In genomic region chr3:55520240-55521180, GRCm38 (mm10) we compare ENCODE assay signal across 9 mouse cellular contexts. TPM values are rescaled to one million over a fixed set of nuclear protein-coding genes. Genes with fewer than 3 reads are reported as not detected.
DNase-seq lines count a peak whose midpoint lies in the region; ATAC-seq lines count a peak whose summit lies in the region.
"Had no signal": no experiment of that assay in that cellular context is flagged by ENCODE, and none has a peak within 500 bp of the region (broad histone marks: within the 10 kb centered on the region; RNA-seq: fewer than 3 reads in every experiment).

No protein-coding gene starts in this region.

- H3K4me3 ChIP-seq in liver, embryonic 13.5 days (replicated peaks): no peak overlapping the region
- no peak overlapping the region for H3K4me3 ChIP-seq in neural tube, embryonic 12.5 days
- H3K4me3 ChIP-seq: stomach, embryonic 15.5 days had no signal

- no peak overlapping the region for H3K4me2 ChIP-seq in liver, embryonic 13.5 days
- no peak overlapping the region for H3K4me2 ChIP-seq in neural tube, embryonic 12.5 days (replicated peaks)
- H3K4me2 ChIP-seq: stomach, embryonic 15.5 days had no signal

- H3K9me3 ChIP-seq in liver, embryonic 13.5 days (replicated peaks): no peaks in the 10 kb centered on the region
- no peaks in the 10 kb centered on the region for H3K9me3 ChIP-seq in neural tube, embryonic 12.5 days
- H3K9me3 ChIP-seq: stomach, embryonic 15.5 days had no signal

- H3K27ac ChIP-seq in liver, embryonic 13.5 days: no peak overlapping the region
- H3K27ac ChIP-seq in neural tube, embryonic 12.5 days: no peak overlapping the region
- H3K27ac ChIP-seq: stomach, embryonic 15.5 days had no signal

- no peaks in the 10 kb centered on the region for H3K27me3 ChIP-seq in liver, embryonic 13.5 days
- no peaks in the 10 kb centered on the region for H3K27me3 ChIP-seq in neural tube, embryonic 12.5 days (replicated peaks)
- H3K27me3 ChIP-seq: stomach, embryonic 15.5 days had no signal

- no peaks in the 10 kb centered on the region for H3K4me1 ChIP-seq in liver, embryonic 13.5 days (replicated peaks)
- peaks cover 41% of the 10 kb centered on the region for H3K4me1 ChIP-seq in neural tube, embryonic 12.5 days

- ATAC-seq in CD4-positive, CD25-positive, alpha-beta regulatory T cell, adult 4 months: peak; percentile 66
- no peak for ATAC-seq in liver, embryonic 13.5 days (ENCODE audit: low read depth)
- ATAC-seq in neural tube, embryonic 12.5 days (ENCODE audit: low FRiP score, low read depth): peak; percentile 54; the same call in 1 of the 2 replicates

- DNase-seq in adrenal gland, postnatal 14 days: peak; percentile 76
- peak; percentile 81 for DNase-seq in embryo, embryonic 9.5 days (ENCODE audit: extremely low spot score)
- DNase-seq in heart, adult 9 months (ENCODE audit: low spot score in 2 of 2): peak; percentile 37 to 57
- DNase-seq in kidney, adult 9 months: peak; percentile 74
- peak; percentile 5 for DNase-seq in liver, embryonic 13.5 days
- peak; percentile 42 for DNase-seq in thymus, postnatal 25 days

- H3K36me3 ChIP-seq in liver, embryonic 13.5 days: no peaks in the 10 kb centered on the region
- no peaks in the 10 kb centered on the region for H3K36me3 ChIP-seq in neural tube, embryonic 12.5 days
- H3K36me3 ChIP-seq: stomach, embryonic 15.5 days had no signal

- no peak overlapping the region for H3K9ac ChIP-seq in liver, embryonic 13.5 days
- H3K9ac ChIP-seq in neural tube, embryonic 12.5 days: no peak overlapping the region
- H3K9ac ChIP-seq: stomach, embryonic 15.5 days had no signal

- 31% methylated on average over 12 of the region's 12 CpGs for WGBS in liver, embryonic 13.5 days (ENCODE audit: insufficient replicate concordance)
- WGBS in neural tube, embryonic 12.5 days: 30% methylated on average over 12 of the region's 12 CpGs

RNA-seq across cellular contexts. Expression of gene Gm21954, which starts 48.5 kb away (rescaled TPM):
- not detected for polyA plus RNA-seq in CD4-positive, CD25-positive, alpha-beta regulatory T cell, adult 4 months (2017; shearing (Covaris generic))
- not detected in 2 replicates for total RNA-seq in adrenal gland, postnatal 14 days (2021)
- not detected in 2 replicates for polyA plus RNA-seq in liver, embryonic 13.5 days (2015; fragmentation: Nextera tagmentation; extraction: Ambion mirVana)
- polyA plus RNA-seq in neural tube, embryonic 12.5 days (2016; fragmentation: Nextera tagmentation; extraction: Ambion mirVana): not detected in 2 replicates
- polyA plus RNA-seq: stomach, embryonic 15.5 days had no signal

Comparison
In these comparisons a context has a peak if more than half of its experiments do, and no peak if none do; other contexts are left out.
1. DNase-seq: peak in every context shown above with its lines; median percentile 81 in embryo, embryonic 9.5 days; 76 in adrenal gland, postnatal 14 days; 74 in kidney, adult 9 months; 47 in heart, adult 9 months; 42 in thymus, postnatal 25 days; 5 in liver, embryonic 13.5 days.